In the genomic region with DNA sequence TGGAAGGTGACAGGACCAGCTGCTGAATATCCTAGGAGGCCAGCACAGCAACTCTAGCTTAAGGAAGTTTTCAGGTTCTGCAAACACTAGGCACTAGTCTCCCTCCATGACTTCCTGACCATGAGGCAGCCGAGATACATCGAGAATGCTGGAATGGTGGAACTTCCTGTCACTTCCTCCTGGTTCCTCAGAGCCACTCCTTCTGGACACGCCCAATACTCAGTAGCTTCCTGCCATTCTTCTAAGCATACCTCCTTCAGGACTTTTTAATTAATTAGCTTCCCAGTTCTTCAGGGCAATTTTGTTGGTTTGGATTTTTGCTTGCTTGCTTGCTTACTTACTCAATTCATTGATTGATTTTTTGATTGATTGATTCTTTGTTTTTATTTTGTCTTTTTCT, we compare ENCODE assay signal across 36 mouse cellular contexts. TPM values are rescaled to one million over a fixed set of nuclear protein-coding genes. Genes with fewer than 3 reads are reported as not detected.
"Had no signal": no experiment of that assay in that cellular context is flagged by ENCODE, and none has a peak within 500 bp of the region (broad histone marks: within the 10 kb centered on the region; RNA-seq: fewer than 3 reads in every experiment).

A gene (minus strand): TSS at position 101 of the 400 bp plus-strand sequence.

RNA-seq across cellular contexts. Expression of the gene that starts here (rescaled TPM):
- total RNA-seq: left cerebral cortex, postnatal 10 days; left cerebral cortex, postnatal 14 days; left cerebral cortex, postnatal 25 days; liver, adult 2 months; megakaryocyte, adult 5-6 weeks; megakaryocyte-erythroid progenitor cell, adult 5-6 weeks; midbrain, postnatal 0 days; monocyte, adult 5-6 weeks had no signal
- polyA plus RNA-seq: limb, embryonic 10.5 days; limb, embryonic 11.5 days; limb, embryonic 12.5 days; limb, embryonic 13.5 days; limb, embryonic 14.5 days; limb, embryonic 15.5 days; liver, adult 2 months; liver, embryonic 11.5 days; liver, embryonic 12.5 days; liver, embryonic 13.5 days; liver, embryonic 14.5 days; liver, embryonic 15.5 days; liver, embryonic 16.5 days; liver, postnatal 0 days; lung, adult 2 months; lung, embryonic 14.5 days; lung, embryonic 15.5 days; lung, embryonic 16.5 days; lung, postnatal 0 days; macrophage; midbrain, embryonic 10.5 days; midbrain, embryonic 12.5 days; midbrain, embryonic 13.5 days; midbrain, embryonic 14.5 days; midbrain, embryonic 15.5 days; midbrain, postnatal 0 days; myocyte; neural tube, embryonic 11.5 days; neural tube, embryonic 12.5 days; neural tube, embryonic 13.5 days had no signal
